Mouse (Mus musculus) layer of hippocampus, postnatal 25 days (tissue): ENCODE data around the gene Hacd4. TPM values are rescaled to one million over a fixed set of nuclear protein-coding genes. Genes with fewer than 3 reads are reported as not detected.

Source experiments
- DNase-seq, 2 experiments: peaks; one replicate each; pipeline ENCODE4 v3.0.0; 2022; ENCODE audit warnings: mixed read lengths in 2 of 2, low spot score in 1 of 2; ENCODE audit errors: extremely low spot score in 1 of 2
- total RNA-seq, 2 experiments: library from RNA; stranded (reverse); gene quantifications; 2 replicates each; pipeline ENCODE4 v1.2.3; 2021

Hacd4 gene
- total RNA-seq, result 1 to 10 TPM; 1.4 to 1.5 TPM

DNA sequence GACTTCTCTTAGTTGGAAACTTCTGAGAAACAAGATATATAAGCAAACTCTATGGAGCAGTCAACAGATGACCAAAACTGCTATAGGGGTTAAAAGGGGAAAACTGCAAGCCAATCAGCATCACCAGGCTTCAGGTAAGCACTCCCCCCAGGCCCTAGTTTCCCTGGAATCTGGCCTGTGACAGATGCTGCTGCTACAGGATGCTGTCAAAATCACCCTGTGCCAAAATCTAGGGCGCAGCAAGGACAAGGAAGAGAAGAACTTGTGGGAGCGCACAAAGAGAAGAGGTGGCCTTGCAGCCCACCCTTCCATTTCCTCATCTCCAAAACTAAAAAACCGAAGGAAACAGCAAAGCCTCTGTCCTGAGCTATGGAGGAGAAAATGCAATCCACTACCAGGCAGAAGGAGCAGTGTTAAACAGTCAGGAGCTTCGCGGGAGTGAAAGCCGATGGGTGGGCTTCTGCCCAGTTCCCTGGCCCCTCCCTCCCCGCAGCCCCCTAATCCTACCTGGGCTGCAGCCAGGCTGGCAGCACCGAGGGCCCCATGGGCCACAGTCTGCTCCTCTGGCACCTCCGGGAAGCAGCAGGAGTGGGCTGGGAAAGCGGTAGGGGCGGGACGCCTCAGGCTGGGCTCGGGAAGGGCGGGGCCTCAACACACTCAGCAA, at the start of gene Hacd4:
Gene Hacd4 (minus strand): TSS at position 603 of the 664 bp plus-strand sequence.
- DNase-seq, result peak in 1 of 2 experiments; percentile 9

DNA sequence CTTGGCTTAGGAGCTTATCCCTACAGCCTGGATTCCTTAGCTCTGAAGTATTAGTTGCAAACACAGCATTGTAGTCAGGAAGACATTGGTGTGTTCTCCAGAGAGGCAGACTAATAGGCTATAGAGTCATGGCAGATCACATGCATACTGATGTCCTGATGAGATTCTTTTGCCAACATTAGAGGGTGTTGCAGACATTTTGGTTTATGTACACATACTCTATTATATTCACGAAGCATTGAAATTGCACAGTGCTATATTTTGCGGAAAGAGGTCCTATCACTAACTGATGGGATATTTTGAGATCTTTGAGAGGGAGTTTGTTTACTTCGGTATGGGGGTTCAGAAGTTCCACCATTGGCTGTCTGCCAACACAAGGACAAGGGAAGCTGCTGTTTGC, 49.4 kb upstream of the Hacd4 start:
- DNase-seq, result no peak

DNA sequence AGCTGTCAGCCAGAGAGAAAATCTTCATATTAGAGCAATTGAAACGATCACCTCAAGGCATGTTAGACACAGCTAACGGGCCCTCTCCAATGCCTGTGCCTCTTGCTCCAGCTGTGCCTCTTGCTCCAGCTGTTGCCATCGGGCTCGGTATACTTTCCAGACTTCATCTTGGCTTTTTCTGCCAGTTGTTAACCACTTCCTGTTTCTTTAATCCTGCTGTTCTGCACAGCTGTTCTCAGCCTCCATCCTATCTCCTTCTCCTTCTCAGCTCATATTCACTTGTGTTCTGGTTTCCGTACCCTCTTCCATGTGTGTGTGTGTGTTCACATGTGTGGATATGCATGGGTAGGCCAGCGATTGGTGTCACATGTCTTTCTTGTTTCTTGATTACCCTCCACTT, 41.4 kb upstream of the Hacd4 start:
- no peak for DNase-seq

GRCm38 (mm10) chr4:88478809-88479186, 40.1 kb upstream of the Hacd4 start:
- no peak for DNase-seq

DNA sequence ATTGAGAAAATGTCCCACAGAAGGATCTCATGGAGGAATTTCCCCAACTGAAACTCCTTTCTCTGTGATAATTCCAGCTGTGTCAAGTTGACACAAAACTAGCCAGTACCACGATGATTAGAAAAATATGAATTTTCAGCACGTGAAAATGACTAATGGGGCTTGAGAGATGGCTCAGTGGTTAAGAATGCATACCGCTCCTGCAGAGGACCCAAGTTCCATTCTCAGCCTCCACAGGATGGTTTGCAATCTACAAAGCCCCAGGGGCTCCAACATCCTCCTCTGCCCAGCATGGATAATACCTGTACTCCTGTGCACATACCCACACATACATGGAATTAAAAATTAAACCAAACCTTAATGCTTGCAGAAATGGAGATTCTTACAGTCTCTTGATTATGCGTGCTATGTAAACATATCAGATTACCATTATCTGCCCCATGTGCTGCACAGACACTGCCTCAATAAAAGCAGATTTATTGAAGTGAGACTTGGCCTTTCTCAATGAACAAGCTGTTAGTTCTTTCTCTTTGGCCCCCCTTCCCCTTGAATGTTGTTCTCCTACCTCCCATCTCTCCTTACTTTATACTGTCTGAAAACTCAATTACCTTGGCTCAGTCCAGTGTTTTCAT, 39.6 kb upstream of the Hacd4 start:
- no peak for DNase-seq

DNA sequence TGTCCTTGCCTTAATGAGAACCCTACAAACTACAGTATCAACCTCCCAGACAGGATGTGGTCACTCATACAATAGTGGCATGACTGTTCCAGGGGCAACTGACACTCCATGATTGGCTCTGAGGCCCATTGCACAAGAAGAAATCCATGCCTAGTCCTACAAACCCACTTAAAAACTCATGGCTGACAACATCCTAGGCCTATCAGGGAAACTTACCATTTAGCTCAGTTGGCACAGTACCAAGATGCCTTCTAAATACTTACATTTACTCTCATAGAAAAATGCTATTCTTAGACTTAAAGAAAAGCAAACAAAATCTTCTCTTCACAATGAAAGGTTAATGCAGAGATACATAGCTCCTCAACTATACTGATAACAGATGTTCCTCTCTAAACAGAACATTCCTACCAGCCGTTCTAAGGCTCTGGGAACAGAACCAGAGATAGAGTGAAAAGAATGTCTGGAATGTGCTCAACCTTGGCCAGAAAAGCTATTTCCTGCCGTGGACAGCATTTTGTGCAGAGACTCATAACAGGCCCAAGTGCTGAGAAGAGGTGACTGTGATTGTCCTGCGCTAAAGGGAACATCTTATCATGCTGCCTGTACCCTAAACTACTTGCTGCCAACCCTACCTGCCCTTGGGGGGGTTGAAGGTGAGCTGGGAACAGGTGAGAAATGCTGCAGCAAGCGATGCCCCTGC, 37.9 kb upstream of the Hacd4 start:
- no peak for DNase-seq

- DNase-seq, result no peak
Observed at GRCm38 (mm10) chr4:88476084-88476483, 37.4 kb upstream of the Hacd4 start.

DNA sequence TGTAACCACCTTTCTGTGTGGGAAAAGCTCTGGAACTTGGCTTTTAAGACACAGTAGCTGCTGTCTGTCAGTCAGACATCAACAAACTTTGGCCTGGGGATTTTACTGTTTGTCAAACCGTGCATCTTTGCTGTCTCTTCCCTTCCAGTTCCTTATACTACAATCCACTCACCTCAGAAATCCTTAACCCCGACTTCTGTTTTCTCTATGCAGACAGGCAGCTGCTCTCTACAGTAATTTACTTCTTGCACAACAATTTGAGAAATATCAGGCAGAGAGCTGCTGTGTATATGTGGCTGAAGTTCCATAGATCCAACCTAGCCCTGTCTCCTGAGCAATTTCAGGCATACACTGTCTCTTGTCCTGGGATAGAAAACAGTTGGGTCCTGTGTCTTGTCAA, 32.8 kb upstream of the Hacd4 start:
- no peak for DNase-seq

- no peak for DNase-seq
Observed at GRCm38 (mm10) chr4:88464574-88464973, 25.8 kb upstream of the Hacd4 start.

DNA sequence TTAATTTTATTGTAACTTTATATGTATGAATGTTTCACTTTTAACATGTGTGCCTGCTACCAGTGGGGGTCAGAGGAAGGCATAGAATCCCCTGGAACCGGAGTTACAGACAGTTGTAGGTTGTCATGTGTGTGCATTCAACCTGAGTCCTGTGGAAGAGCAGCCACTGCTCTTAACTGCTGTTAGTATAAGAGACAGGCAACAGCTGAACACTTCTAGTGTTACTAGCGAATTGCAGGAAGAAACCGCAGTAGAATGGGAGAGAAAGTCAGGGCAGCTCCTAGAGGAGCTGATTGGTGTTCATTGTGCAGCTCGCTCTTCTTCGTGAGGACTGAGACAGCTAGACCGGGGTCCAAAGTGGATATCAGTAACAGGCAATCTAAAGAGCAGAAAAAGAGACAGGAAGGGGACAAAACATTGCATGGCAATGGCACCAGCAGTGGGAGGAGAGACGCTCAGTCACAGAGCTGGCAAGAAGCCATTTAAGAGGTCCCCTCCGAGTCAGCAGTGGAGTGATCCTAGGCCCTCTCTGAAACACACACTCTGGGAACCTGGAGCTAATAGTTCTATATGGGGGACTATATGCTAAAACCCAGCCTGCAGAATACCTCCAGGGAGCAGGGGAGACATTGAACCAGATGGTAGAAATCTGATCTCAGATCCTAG, 24.4 kb upstream of the Hacd4 start:
- DNase-seq, result no peak

- no peak for DNase-seq
Observed at GRCm38 (mm10) chr4:88462501-88462900, 23.8 kb upstream of the Hacd4 start.

- no peak for DNase-seq
Observed at GRCm38 (mm10) chr4:88461315-88461714, 22.6 kb upstream of the Hacd4 start.

- no peak for DNase-seq
Observed at GRCm38 (mm10) chr4:88458673-88459072, 19.9 kb upstream of the Hacd4 start.

- no peak for DNase-seq
Observed at GRCm38 (mm10) chr4:88458093-88458492, 19.4 kb upstream of the Hacd4 start.

- no peak for DNase-seq
Observed at GRCm38 (mm10) chr4:88450087-88450765, 11.5 kb upstream of the Hacd4 start.

DNA sequence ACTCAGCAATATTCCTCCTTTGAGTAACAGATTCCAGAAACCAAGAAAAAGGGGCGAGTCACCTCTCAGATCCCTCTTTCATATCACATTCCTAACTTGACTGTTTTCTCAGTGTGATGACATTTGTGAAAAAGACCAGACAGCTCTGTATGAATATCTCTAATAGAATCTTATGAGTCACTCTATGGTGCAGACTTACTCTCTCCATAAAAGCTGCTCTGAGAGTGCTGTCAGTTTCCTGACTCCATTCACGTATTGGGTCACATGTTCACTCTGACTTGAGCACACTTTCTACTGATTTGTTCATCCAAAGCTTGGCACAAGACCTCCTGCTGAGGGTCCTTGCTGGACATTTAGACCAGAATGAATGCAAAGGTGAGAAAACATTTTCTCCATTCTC, 10.2 kb upstream of the Hacd4 start:
- no peak for DNase-seq

- DNase-seq, result no peak
Observed at GRCm38 (mm10) chr4:88440814-88441213, 2.1 kb upstream of the Hacd4 start.

DNA sequence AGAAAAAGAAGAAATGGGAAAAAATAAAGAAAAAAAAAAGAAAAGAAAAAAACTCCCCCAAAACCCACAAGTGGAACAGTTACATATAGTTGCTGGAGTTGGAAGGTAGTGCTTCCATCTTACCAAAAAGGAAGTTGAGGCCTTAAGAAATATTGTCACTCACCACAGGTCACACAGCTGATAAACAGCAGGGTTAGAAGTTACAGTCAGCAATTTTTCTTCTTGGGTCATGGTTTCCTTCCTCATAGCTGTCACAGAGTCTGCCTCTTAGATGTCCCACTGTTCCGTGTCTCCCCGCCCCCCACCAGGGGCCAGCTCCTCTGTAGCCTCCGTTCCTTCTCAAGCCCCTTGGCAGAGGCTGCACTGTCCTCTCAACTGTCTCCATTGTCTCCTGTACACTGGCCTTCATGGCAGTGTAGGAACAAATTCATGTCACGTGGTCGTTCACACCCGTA, 968 bp upstream of the Hacd4 start:
- no peak for DNase-seq

DNA sequence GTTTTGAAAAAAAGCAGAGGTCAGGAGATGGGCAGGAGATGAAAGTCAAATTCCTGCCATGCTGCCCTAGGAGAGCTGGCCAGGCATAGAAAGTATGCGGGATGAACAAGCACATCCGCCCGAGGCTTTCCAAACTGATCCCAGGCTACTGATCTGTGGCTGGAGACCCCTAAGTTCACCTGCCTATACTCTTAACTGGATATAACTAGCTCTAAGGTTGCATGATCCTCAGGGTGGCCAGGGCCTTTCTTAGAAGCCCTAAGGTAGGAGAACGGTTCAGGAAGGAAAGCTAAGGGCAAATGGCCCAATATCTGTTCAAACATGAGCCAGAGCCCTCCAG, 232 bp upstream of the Hacd4 start:
- no peak for DNase-seq

- DNase-seq, result no peak
Observed at GRCm38 (mm10) chr4:88437917-88438316, 811 bp downstream of the Hacd4 start.

DNA sequence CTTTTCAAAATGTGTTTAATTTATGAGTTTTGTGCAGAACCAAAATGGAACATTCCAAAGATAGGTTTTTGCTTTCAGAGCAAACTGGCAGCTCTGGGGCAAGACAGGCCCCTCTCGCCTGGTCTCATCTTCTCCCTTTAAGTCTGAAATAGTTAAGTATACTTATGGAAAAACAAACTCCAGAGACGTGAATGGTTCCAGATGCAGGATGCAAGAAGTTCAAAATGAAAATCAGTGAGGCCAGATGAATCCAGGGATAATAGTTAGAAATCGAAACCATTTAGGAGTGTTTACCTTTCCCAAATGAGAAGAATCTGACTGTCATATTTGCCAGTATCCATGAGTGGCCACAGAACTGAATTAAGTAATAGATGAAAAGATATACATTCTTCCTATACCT, 1.6 kb downstream of the Hacd4 start:
- DNase-seq, result no peak
